Mouse (Mus musculus) ovary, postnatal 10 days (tissue): Measurements from ENCODE around the gene Lrtm1.

ENCODE experiments used
- DNase-seq: peaks from one replicate; pipeline ENCODE4 v3.0.0; 2022; ENCODE audit warnings: low spot score

The Lrtm1 gene

DNA sequence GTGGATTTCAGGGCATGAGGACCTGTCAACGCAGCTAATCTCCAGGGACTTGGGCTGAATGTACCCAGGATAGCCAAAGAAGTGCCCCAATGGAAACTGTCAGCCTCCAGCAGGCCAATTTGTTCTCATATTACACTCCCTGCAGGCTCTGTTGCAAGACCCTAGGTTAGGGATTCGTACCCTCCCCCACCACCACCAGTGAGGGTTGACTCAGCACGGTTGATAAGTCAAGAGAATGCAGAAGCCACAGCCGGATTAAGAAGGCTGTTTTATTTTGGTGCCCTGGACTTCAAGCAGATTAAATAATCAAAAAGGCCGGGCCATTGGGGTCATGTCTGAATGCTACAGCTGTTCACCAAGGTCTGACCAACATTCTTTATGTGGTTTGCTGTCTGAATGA lies at the start of gene Lrtm1:
Gene Lrtm1 (plus strand): TSS at position 326 of the 400 bp plus-strand sequence.
- DNase-seq: no peak

DNA sequence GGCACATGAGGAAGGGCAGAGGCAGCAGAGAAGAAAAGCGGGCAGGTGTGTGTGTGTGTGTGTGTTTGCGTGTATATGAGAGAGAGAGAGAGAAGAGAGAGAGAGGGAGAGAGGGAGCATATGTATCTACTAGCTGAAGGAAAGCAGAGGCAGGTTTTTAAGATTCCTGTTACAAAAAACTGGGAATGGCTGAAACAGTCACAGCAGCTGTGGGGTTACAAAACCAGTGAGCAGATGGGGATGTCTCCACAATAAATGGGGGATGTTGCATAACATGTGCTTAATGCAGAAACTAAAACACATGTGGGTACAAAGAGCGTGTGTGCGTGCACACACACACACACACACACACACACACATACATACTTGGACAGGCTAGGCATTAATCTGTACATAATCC lies 48.8 kb upstream of the Lrtm1 start:
- no peak for DNase-seq

DNA sequence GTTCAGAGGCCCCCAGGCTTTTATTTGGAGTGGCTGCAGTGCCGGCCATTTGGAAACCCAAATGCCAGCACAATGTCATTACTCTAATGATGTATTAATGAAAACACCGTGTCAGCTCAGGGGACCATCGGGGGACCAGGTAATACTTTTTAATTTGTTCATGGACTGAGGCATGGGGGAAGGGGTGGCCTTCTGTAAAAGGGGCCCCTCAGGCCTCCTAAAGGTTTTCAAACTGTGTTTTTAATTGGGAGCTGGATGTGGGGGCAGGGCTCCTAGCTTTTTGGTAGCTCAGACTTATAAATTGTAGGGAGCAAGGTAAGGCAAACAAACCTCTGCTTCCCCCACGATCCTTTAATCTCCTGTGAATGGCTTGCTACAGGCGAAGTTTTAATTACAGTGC lies 45.4 kb upstream of the Lrtm1 start:
- DNase-seq: no peak

DNA sequence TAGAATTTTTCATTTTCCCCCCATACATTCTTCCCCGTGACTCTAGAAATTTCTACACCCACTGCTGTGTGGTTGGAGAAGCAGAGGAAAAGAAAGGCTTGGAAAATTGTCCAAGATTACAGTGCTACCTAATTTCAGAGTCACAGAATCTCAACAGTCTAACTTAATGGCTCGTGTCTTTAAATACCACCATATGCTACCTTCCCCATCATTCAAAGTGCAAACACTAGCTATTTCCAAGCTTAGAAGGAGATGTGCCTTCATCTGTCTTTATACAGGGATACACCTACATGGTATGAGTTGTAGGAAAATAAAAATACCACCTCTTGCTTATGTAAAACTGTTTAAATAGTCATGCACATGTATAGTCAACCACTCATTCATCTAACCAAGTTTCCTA lies 38.8 kb upstream of the Lrtm1 start:
- DNase-seq: no peak

DNA sequence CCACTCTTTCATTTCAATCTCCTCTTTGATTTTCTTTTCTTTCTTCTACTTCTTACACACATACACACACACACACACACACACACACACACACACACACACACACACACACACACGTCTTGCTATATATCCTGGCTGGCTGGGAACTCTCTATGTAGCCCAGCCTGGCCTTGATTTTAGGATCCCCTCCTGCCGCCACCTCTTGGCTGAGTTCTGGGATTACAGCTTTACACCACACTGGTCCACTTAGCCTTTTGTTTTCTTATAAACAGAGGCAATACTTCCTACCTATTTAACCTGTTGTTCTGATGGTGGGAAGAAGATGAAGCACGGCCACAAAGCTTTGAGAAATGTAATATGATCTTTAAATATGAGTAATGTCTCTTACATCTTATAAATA lies 37.5 kb upstream of the Lrtm1 start:
- no peak for DNase-seq

DNA sequence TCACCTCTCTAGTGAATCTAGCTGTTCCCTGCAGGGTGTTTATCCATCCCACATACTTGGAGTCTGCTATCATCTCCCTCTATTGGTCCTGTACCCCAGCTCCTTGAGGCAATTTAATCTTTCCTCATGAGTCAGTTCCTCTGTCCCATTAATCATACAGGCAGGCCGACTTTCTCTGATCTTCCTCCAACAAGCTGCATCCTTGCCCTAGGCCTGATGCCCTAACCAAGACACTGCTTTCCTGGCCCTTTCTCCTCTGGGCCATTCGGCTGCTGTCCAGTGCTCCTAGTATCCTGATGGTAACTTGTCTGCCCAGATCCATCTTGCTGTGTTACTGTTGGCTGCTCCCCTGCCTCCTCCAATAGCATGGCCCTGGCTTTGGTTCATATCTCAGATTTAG lies 33.7 kb upstream of the Lrtm1 start:
- no peak for DNase-seq

DNA sequence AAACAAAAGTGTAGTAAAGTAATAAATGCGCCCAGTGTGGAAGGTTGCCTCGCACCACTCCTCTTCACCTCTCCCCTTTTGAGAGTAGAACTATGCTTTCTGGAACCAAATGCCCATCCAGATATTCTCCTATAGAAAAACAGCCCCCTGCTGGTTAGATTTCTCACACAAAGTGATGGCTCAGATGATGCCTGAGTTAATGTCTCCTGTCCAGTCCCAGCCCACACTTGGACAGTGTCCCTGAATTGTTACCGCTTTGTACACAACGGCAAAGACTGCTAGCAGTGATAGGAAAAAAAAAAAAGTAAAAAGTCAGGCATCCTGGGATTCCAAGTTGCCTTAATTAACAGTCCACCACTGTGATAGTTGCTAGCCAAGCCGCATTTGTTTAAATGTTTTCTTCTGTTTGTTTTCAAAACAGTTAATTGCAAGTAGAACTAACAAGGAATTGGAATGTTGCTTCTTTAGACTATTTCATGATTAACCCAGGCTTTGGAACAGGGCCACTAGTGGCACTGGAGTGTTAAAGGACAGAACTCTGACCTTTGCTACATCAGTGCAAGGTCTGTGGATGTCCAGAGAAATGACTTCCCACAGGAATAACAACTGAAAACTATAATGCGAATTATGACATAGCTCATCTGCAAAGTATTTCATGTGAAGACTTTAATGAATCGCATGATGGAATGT lies 29.7 kb upstream of the Lrtm1 start:
- no peak for DNase-seq

DNA sequence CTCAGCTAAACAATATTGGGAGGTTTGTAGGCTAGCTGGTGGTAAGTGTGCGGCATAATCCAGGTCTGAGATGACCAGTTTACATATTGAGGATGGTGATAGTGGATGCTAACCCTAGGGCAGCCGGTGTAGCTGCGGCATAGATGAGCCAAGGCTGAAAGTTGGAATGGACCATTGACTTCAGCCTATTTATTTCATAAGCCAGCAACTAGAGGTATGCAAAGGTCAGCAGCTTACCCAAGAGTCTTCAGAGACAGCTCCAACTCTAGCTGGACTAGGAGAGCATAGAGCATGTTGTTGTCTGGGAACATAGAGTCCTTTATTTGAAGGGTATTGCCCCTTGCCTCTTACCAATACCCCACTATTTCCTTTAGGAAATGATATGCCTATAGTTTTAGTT lies 21.4 kb upstream of the Lrtm1 start:
- DNase-seq: no peak

DNA sequence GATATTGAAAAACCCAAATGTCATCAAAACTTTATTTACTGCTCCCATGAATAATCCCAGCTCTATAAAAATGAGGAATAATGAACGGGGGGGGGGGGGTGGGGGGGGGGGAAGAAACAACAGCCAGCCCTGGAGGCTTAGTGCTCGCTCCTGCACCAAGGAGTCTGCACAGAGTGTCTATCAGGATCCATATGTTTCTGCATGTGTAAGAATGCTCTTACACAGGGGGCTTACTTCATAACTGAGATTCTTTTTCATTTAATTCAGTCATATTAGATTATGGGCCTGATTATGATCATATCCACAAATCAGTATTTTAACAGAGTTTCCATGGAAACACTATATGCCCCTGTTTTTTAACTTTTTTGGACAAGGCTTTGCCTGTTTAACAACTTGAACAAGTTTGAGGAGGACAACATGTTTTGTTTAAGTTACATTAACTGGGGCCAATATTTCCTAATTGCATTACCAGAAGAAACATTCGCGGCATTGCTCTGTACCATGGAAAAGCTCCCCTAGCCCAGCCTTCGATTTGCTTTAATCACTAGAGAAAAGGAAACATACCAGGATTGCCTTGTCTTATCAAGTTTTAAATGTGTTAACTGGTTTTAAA lies 12.7 kb upstream of the Lrtm1 start:
- no peak for DNase-seq

DNA sequence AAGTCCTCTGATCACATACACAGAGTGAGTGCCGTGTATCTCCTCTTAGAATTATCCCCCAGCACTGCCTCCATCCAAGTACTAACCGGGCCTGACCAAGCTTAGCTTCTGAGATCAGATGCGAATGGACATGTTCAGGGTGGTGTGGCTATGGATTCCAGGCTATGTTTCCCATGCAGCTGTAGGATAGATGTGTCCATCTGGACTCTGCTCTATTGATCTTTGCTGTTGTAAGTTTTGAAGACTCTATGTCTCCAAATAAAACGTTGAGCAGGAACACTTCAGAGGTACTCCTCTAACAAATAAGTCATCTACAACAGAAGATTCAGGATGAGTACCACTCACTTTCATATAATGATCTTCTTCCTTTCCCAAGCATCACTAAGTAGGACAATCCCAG lies 8.4 kb upstream of the Lrtm1 start:
- no peak for DNase-seq

DNA sequence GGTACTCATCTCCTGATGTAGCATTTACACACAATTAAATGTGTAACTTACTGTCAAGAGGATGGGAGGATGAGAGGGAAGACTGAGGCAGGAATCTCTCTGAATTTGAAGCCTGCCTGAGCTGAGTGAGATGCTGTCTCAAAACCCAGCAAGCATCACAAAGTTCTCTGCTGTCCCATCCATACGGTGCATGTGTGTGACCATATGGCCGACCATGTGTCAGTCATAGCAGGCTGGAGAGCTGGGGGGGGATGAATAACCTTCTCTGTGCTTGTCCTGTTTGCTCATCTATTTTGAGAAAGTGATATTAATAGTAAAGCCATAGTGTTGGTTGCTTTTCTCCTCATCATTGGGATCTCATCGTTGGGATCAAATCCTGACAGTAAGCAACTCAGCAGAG lies 4.8 kb upstream of the Lrtm1 start:
- no peak for DNase-seq

DNA sequence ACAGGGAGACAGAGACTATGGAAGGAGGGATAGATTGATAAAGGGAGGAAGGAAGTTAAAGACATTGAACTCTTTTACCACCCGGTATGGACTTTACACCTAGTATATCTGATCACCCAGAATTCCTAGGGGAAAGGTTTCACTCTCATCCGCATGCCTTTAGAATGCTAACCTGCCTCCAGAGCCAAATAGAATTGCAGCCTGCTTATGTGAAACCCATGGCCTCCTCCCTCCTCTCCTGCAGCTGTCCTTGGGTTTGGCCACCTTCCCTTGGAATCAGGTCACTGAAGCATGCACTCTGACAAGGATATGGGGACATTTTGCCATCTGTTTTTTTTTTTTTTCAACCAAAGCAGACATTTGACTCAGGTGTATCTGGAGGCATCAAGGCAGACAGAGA lies 3.3 kb upstream of the Lrtm1 start:
- DNase-seq: no peak

DNA sequence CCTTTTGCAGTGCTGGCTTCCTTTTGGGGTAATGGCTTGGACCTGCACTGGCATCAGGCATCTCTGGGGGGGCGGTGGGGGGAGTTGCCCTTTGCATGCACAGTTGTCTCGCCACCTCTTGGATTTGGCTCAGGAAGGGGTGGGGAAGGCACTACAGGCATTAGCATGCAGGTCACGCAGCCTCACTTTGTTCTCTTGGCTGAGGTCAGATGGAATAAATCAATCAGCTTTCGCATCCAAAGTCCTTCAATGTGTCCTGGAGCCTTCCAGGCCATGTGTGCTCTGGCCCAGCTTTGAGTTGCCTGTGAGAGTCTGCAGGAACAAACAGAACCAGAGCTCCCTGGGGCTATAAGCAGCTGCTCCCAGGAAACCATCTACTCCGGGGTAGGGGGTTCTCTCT lies 2.1 kb upstream of the Lrtm1 start:
- no peak for DNase-seq

DNA sequence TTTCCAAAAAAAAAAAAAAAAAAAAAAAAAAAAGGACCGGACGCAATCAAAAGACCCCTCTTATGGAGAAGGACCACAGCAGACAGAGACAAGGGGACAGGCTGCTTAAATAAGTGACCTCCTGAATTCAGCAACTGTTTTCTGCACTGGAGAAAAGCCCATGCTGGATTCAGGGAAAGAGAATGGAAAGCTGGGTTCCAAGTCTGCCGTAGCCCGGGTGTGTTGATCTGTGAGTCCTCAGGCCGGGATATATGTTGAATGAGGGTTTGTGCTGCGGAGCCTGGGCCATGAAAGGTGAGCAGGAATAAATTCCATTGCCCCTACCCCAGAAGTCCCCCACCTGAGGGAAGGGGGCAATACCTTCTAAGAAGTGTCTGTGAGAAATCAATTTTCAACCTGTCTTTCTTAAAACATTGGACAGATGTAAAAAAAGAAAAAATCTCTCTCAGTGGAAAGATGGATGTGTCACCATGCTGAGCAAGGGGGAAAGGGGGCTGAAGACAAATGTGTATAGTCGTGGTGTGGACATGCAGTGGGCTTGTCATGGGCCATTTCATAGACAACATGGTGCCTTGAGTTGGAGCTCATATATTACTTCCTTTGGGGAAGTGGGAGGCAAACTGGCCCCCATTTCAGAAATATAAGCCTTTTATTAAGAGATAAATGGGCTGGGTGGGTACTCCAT lies 450 bp downstream of the Lrtm1 start:
- no peak for DNase-seq

DNA sequence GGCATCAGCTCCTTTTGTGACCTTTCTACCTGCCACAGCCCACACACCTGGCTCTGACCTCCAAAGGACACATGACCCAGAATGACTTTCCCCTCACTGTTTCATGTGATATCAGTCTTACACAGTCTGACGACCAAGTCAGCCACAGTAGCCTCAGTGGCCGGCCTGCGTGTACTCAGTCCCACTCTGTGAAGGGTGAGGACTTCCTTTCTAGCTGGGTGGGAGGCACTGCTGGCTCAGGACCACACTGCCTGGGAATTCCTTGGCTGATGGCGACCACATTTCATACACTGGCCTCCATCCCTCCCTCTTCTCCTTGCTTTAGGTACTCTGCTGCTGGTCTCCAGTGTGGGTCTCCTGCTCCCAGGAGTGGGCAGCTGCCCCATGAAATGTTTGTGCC lies 3.3 kb downstream of the Lrtm1 start:
- DNase-seq: no peak

DNA sequence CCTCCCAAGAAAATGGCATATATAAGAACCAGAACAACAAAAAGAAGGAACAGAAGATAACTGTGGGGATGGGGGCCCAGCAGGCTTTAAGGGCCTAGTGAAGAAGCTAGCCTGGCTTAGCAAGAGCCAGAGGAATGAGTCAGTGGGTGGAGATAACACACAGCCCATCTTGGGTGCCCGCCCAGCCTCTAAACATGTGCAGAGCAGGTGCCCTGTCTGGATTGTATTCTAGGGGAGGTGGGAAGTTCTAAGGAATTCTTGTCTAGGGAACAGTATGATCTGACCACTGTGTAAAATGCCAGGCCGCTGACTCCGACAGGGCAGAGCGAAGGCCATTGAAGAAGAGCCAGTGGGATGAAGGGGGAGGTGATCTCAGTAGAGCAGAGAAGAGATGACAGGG lies 5.2 kb downstream of the Lrtm1 start:
- DNase-seq: no peak

DNA sequence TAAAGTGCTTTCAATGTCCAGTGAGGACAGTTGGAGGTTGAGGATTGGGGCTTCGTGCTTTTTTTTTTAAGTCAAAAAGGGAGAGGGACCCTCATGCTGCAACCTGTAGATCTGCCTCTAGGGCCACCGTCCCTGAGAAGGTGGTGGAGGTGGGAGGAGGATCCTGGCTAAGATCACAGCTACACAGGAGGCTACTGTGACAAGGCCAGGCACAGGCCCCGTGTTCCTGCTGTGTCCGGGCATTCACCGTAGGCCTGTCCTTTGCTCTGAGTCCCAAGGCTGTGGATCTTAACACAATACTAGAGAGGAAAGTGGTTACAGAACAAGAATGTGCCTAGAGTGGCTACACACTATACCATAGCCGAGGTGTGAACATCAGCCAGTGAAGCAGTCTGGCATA lies 7.3 kb downstream of the Lrtm1 start:
- DNase-seq: no peak

DNA sequence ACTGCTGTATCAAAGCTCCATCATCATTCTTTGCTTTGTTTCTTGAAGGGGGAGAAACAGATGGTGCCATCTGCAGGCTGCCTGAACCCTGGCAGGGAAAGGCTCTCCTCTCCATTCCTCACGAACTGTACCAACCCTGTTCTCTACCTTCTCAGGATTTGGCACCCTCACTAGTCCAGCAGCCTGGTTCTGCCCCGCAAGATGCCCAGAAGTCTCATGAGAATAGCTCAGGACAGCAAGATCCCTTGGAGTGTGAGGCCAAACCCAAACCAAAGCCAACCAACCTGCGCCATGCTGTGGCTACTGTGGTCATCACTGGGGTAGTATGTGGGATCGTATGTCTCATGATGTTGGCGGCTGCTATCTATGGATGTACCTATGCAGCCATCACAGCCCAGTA lies 9.3 kb downstream of the Lrtm1 start:
- no peak for DNase-seq

DNA sequence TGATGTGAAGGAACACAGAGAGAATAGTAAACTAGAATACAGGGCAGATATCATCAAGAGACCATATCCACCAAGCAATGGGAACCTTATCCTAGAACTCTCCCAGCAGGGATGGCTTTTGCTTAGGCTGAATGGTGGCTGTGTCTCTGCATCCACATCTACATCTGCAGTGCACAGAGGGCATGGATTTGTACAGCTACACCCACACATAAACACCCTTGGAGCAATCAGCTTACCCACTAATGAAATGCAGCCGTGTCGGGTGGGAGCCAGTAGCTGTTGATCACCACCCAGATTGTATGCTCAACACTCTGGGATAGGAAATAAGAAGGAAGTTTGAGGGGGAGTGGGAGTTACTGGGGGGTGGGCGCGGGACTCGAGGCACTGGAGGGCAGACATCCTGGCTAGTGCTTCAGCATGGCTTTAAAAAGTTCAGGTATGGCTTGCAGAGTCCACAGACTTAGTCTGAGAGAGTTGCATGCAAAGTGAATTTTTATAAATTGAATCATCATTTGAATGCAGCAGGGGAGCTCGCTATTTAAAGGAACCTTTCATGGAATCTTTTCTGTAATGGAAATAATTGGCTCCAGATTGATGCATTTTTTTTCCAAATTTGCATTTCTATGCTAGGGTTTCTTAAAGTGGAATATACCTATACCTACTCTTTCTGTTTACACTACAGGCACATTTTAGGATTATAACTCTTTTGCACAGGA lies 10.5 kb downstream of the Lrtm1 start:
- DNase-seq: no peak

DNA sequence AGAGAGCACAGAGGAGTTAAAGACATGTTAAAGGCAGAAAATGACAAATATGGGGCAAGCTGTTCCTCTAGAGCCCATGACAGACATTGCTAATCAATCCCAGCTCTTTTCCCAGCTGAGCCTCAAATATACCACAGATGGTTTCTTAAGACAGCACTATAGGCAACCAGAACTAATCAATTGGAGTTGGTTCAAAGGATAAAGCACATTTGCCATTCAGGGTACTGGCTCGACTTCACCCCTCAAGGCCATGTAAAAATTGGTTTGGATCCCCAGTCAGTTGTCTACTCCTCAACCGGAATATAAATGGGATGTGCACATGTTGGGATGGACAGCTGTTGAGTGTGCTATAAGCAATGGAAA lies 11.1 kb downstream of the Lrtm1 start:
- no peak for DNase-seq

DNA sequence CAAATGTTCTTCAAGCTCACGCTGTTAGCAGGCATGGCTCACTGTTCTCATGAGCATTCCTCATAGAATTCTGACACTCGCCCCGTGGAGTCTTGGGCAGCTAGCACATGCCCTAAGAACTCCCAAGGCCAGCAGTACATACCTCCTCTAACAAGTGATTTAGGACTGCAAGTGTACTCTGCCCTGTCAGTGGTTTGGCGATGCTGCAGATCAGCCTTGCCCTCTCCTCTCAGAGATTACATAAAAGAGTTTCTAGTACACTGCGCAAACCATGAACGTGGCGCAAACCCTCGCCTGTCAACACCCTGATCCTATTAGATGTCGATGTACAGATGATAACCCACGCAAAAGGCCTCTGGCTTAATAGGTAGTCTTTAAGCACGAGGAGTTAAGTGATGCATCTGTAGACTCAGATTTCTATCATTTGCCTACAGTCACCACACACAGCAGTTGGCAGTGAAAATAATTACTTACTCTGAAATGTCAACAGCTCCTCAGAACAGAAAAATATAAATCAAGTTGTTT lies 11.9 kb downstream of the Lrtm1 start:
- DNase-seq: no peak

DNA sequence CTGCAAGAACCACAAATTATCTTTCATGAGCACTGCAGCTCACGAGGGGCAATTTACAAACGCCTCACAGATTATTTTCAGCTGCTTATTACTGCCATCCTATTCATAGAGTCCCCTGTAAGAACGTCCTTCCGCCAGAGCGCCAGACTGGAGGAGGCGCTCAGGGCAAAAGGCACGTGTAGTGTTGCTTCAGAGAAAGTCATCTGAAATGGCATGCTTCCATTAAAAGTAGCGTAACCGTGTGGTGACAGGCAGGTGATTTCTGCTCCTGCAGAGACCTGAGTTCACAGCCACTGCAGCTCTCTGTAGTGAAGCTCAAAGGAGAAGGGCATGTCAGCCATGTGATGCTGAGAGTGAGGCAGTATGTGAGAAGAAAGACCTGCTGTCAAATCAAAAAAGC lies 12.5 kb downstream of the Lrtm1 start:
- no peak for DNase-seq

DNA sequence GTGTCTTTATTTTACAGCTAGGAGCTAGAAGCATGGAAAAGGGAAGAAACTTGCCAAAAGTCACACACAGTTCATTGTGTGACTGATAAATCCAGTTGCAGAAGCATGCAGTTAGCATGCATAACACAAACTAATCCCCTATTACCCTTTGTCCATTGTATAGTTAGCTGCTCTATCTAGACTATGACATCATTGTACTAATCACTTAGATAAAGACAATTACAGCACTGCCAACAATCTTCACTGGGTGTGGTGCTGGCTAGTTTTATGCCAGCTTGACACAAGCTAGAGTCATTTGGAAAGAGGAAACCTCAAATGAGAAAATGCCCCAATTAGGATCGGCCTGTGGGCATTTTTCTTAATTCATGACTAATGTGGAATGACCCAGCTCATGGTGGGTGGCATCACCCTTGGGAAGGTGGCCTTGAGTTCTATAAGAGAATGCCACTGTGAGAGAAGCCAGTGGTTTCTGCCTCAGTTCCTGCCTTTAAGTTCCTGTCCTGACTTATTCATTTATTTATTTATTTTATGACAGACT lies 13.9 kb downstream of the Lrtm1 start:
- DNase-seq: no peak
